Comparison of ENCODE assay signal across 8 mouse cellular contexts in the genomic region with DNA sequence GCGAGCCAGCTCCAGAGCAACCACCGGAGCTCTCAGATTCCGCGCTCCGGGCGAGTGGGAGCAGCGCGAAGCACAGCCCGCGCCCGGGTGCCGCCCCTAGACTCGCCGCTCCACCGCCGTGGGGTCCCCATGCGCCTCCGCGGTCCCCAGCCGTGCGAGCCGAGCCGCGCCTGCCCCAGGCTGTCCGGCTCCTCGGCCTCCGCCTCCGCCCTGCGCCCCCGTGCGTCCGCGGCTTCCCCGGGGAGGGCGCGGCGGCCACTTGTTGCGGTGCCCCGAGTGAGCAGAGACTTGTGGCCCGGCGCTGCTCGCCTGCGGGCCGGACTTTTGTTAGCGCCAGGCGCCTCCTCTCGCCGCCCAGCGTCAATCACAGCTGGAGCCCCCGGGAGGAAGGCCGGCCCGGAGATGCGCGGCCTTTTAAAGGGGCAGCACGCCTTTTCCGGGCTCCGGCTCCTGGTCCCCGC. TPM values are rescaled to one million over a fixed set of nuclear protein-coding genes. Genes with fewer than 3 reads are reported as not detected.
DNase-seq lines count a peak whose midpoint lies in the region; ATAC-seq and TF ChIP-seq lines count a peak whose summit lies in the region.
"Had no signal": no experiment of that assay in that cellular context is flagged by ENCODE, and none has a peak within 500 bp of the region (broad histone marks: within the 10 kb centered on the region; RNA-seq: fewer than 3 reads in every experiment).

TSS of gene Fbxl7 (minus strand) at position 330 of the 461 bp plus-strand sequence.

- peak; percentile 69 for ATAC-seq in granulocyte monocyte progenitor cell, adult 5-6 weeks (replicated peaks; ENCODE audit: poor library complexity, severe bottlenecking)
- ATAC-seq in intestine, postnatal 0 days, result peak; percentile 71
- ATAC-seq in limb, embryonic 11.5 days (ENCODE audit: insufficient number of reproducible peaks, low FRiP score, low TSS enrichment, low read depth), result peak; percentile 87
- peak; percentile 89 for ATAC-seq in midbrain, embryonic 14.5 days (ENCODE audit: low FRiP score, low TSS enrichment)
- ATAC-seq in stomach, embryonic 14.5 days (ENCODE audit: insufficient number of reproducible peaks, insufficient read depth, low FRiP score, low read depth), result peak; percentile 90

- peak; percentile 88 for DNase-seq in embryo, embryonic 9.5 days (ENCODE audit: extremely low spot score)
- peak; percentile 87 for DNase-seq in limb, embryonic 11.5 days (ENCODE audit: low spot score)
- DNase-seq in midbrain, embryonic 14.5 days, result peak; percentile 91

- no peaks in the 10 kb centered on the region for H3K9me3 ChIP-seq in intestine, postnatal 0 days (ENCODE audit: control insufficient read depth)
- no peaks in the 10 kb centered on the region for H3K9me3 ChIP-seq in limb, embryonic 11.5 days (ENCODE audit: control insufficient read depth, low read length)
- no peaks in the 10 kb centered on the region for H3K9me3 ChIP-seq in midbrain, embryonic 14.5 days (ENCODE audit: control insufficient read depth, low read length)
- no peaks in the 10 kb centered on the region for H3K9me3 ChIP-seq in stomach, embryonic 14.5 days (ENCODE audit: control insufficient read depth, low read depth, low read length)

- H3K4me1 ChIP-seq in bone marrow macrophage, adult 2 months (ENCODE audit: control insufficient read depth, insufficient read depth, low read length), result no peaks in the 10 kb centered on the region
- no peaks in the 10 kb centered on the region for H3K4me1 ChIP-seq in intestine, postnatal 0 days (replicated peaks; ENCODE audit: control insufficient read depth, insufficient read depth, low read length)
- H3K4me1 ChIP-seq in limb, embryonic 11.5 days (ENCODE audit: control insufficient read depth, insufficient read depth, low read length), result no peaks in the 10 kb centered on the region; the same call in 1 of the 2 replicates
- H3K4me1 ChIP-seq in midbrain, embryonic 14.5 days (ENCODE audit: control insufficient read depth, insufficient read depth, low read length), result peaks cover 8% of the 10 kb centered on the region; the same call in 1 of the 2 replicates
- no peaks in the 10 kb centered on the region; the same call in 1 of the 2 replicates for H3K4me1 ChIP-seq in stomach, embryonic 14.5 days (ENCODE audit: control insufficient read depth, insufficient read depth, low read length)

- H3K4me2 ChIP-seq in intestine, postnatal 0 days (replicated peaks; ENCODE audit: low read depth), result peak within 1 kb of the TSS; percentile 85
- peak within 1 kb of the TSS; percentile 74 for H3K4me2 ChIP-seq in limb, embryonic 11.5 days (ENCODE audit: low read depth, severe bottlenecking)
- H3K4me2 ChIP-seq in midbrain, embryonic 14.5 days (ENCODE audit: low read length), result peak within 1 kb of the TSS; percentile 92
- peak within 1 kb of the TSS; percentile 50 for H3K4me2 ChIP-seq in stomach, embryonic 14.5 days (replicated peaks; ENCODE audit: low read depth, low read length)

- peak within 1 kb of the TSS; percentile 31 for H3K4me3 ChIP-seq in bone marrow macrophage, adult 2 months (ENCODE audit: insufficient read depth, low read length)
- H3K4me3 ChIP-seq in intestine, postnatal 0 days (ENCODE audit: low read depth, low read length), result peak within 1 kb of the TSS; percentile 68
- H3K4me3 ChIP-seq in limb, embryonic 11.5 days (ENCODE audit: low read depth, low read length), result peak within 1 kb of the TSS; percentile 79
- peak within 1 kb of the TSS; percentile 80 for H3K4me3 ChIP-seq in midbrain, embryonic 14.5 days (replicated peaks; ENCODE audit: low read depth, low read length)
- peak within 1 kb of the TSS; percentile 71 for H3K4me3 ChIP-seq in stomach, embryonic 14.5 days (ENCODE audit: low read depth, low read length)

- no peaks in the 10 kb centered on the region for H3K36me3 ChIP-seq in intestine, postnatal 0 days (ENCODE audit: control insufficient read depth, insufficient read depth)
- no peaks in the 10 kb centered on the region for H3K36me3 ChIP-seq in limb, embryonic 11.5 days (ENCODE audit: control insufficient read depth, insufficient read depth, low read length)
- no peaks in the 10 kb centered on the region for H3K36me3 ChIP-seq in midbrain, embryonic 14.5 days (ENCODE audit: control insufficient read depth, insufficient read depth, low read length)
- H3K36me3 ChIP-seq in stomach, embryonic 14.5 days (ENCODE audit: control insufficient read depth, insufficient read depth, low read length), result no peaks in the 10 kb centered on the region

- under 1% methylated on average over 58 of the region's 58 CpGs for WGBS in intestine, postnatal 0 days
- WGBS in limb, embryonic 11.5 days, result under 1% methylated on average over 58 of the region's 58 CpGs
- WGBS in midbrain, embryonic 14.5 days, result under 1% methylated on average over 56 of the region's 58 CpGs
- under 1% methylated on average over 48 of the region's 58 CpGs for WGBS in stomach, embryonic 14.5 days

- TF ChIP-seq CTCF in bone marrow macrophage, adult 2 months (IDR thresholded peaks at IDR 0.05; ENCODE audit: low read depth, low read length), result no peak
- peak; percentile 61 for TF ChIP-seq CTCF in intestine, postnatal 0 days (IDR thresholded peaks at IDR 0.05; ENCODE audit: low read depth)

- peak within 1 kb of the TSS; percentile 62 for H3K9ac ChIP-seq in intestine, postnatal 0 days (ENCODE audit: low read depth, low read length)
- H3K9ac ChIP-seq in limb, embryonic 11.5 days (ENCODE audit: low read length), result peak within 1 kb of the TSS; percentile 91
- H3K9ac ChIP-seq in midbrain, embryonic 14.5 days (replicated peaks; ENCODE audit: low read length), result peak within 1 kb of the TSS; percentile 79
- peak within 1 kb of the TSS; percentile 90 for H3K9ac ChIP-seq in stomach, embryonic 14.5 days (replicated peaks; ENCODE audit: low read depth, low read length)

- H3K27ac ChIP-seq in bone marrow macrophage, adult 2 months (ENCODE audit: insufficient read depth, low read depth, low read length), result no peak within 1 kb of the TSS
- peak within 1 kb of the TSS; percentile 84 for H3K27ac ChIP-seq in intestine, postnatal 0 days (ENCODE audit: low read depth, low read length)
- H3K27ac ChIP-seq in limb, embryonic 11.5 days (replicated peaks; ENCODE audit: low read depth, low read length), result peak within 1 kb of the TSS; percentile 91
- H3K27ac ChIP-seq in midbrain, embryonic 14.5 days (replicated peaks; ENCODE audit: low read depth, low read length), result peak within 1 kb of the TSS; percentile 76
- peak within 1 kb of the TSS; percentile 92 for H3K27ac ChIP-seq in stomach, embryonic 14.5 days (ENCODE audit: low read length)
- H3K27ac ChIP-seq: macrophage had no signal

- TF ChIP-seq POLR2A in bone marrow macrophage, adult 2 months (IDR thresholded peaks at IDR 0.05; ENCODE audit: borderline replicate concordance, low read depth, low read length), result no peak

- H3K27me3 ChIP-seq in intestine, postnatal 0 days (replicated peaks; ENCODE audit: control insufficient read depth, insufficient read depth, low read length), result peaks cover 14% of the 10 kb centered on the region; the same call in 1 of the 2 replicates
- H3K27me3 ChIP-seq in limb, embryonic 11.5 days (ENCODE audit: control insufficient read depth, insufficient read depth, low read length), result no peaks in the 10 kb centered on the region
- H3K27me3 ChIP-seq in midbrain, embryonic 14.5 days (ENCODE audit: control insufficient read depth, insufficient read depth, low read length), result no peaks in the 10 kb centered on the region
- H3K27me3 ChIP-seq in stomach, embryonic 14.5 days (ENCODE audit: control insufficient read depth, insufficient read depth, low read length), result no peaks in the 10 kb centered on the region

RNA-seq across cellular contexts. Expression of gene Fbxl7, which starts in this region (rescaled TPM):
- not detected in 2 replicates for polyA plus RNA-seq in bone marrow macrophage, adult 2 months (2012; ENCODE audit: insufficient read depth, insufficient read length, missing spikeins)
- not detected in 2 replicates for total RNA-seq in granulocyte monocyte progenitor cell, adult 5-6 weeks (2014; fragmentation: Nextera tagmentation)
- not detected in 2 replicates for total RNA-seq in granulocyte monocyte progenitor cell, adult 5-6 weeks (2017)
- polyA plus RNA-seq in intestine, postnatal 0 days (2015; fragmentation: Nextera tagmentation; extraction: Ambion mirVana), result 3.6 and 3.7 TPM in 2 replicates
- polyA plus RNA-seq in limb, embryonic 11.5 days (2014; fragmentation: Nextera tagmentation; extraction: Ambion mirVana), result 20.3 and 22.4 TPM in 2 replicates
- 7.9 and 12.2 TPM in 2 replicates for polyA plus RNA-seq in midbrain, embryonic 14.5 days (2014; fragmentation: Nextera tagmentation; extraction: Ambion mirVana)
- 32.3 and 32.8 TPM in 2 replicates for polyA plus RNA-seq in stomach, embryonic 14.5 days (2014; fragmentation: Nextera tagmentation; extraction: Ambion mirVana)
- polyA plus RNA-seq: macrophage had no signal

Comparison
In these comparisons a context has a peak if more than half of its experiments do, and no peak if none do; other contexts are left out.
1. Peak in ATAC-seq in granulocyte monocyte progenitor cell, adult 5-6 weeks; RNA of the gene not detected or under 1 TPM.